Mouse (Mus musculus): ENCODE data around the gene Hs6st1. TPM values are rescaled to one million over a fixed set of nuclear protein-coding genes. Genes with fewer than 3 reads are reported as not detected.

The Hs6st1 gene
- polyA plus RNA-seq, 1 experiment, result 66.6 TPM

GRCm38 (mm10) chr1:36053566-36053965 lies 14.6 kb upstream of the Hs6st1 start:
- no peaks in the 10 kb centered on the region for H3K36me3 ChIP-seq (ENCODE audit: control insufficient read depth, insufficient read depth)
- H3K4me2 ChIP-seq (ENCODE audit: low read depth), result no peak overlapping the region
- no peak overlapping the region for H3ac ChIP-seq (ENCODE audit: control insufficient read depth, insufficient read length)
- H3K4me3 ChIP-seq, result no peak overlapping the region
- no peaks in the 10 kb centered on the region for H3K79me2 ChIP-seq (ENCODE audit: control insufficient read depth, insufficient read depth)
- TF ChIP-seq MAX (IDR thresholded peaks at IDR 0.05; ENCODE audit: low read depth), result no peak
- no peak for TF ChIP-seq CEBPB (IDR thresholded peaks at IDR 0.05; ENCODE audit: insufficient read depth, poor library complexity, severe bottlenecking)
- TF ChIP-seq TCF3 (IDR thresholded peaks at IDR 0.05; ENCODE audit: insufficient read length, low read depth), result no peak
- no peak for TF ChIP-seq SRF (IDR thresholded peaks at IDR 0.05; ENCODE audit: control insufficient read depth, insufficient read length, low read depth)
- no peak for TF ChIP-seq MYOG (IDR thresholded peaks at IDR 0.05; ENCODE audit: control insufficient read depth in 1 of 3, insufficient read depth in 1 of 3, insufficient read length in 2 of 3, low read depth in 2 of 3)
- TF ChIP-seq E2F4 (IDR thresholded peaks at IDR 0.05; ENCODE audit: insufficient read depth), result no peak
- no peak for TF ChIP-seq TCF12 (IDR thresholded peaks at IDR 0.05; ENCODE audit: insufficient read depth, poor library complexity, severe bottlenecking)
- no peak for TF ChIP-seq REST (IDR thresholded peaks at IDR 0.05; ENCODE audit: insufficient read depth, insufficient read length)
- TF ChIP-seq POLR2AphosphoS2 (IDR thresholded peaks at IDR 0.05; ENCODE audit: insufficient read length, low read depth), result no peak
- TF ChIP-seq MYOD1 (IDR thresholded peaks at IDR 0.05; ENCODE audit: control insufficient read depth in 1 of 3, insufficient read length in 2 of 3, low read depth in 2 of 3), result no peak
- no peak for TF ChIP-seq USF1 (IDR thresholded peaks at IDR 0.05; ENCODE audit: low read depth)
- TF ChIP-seq POLR2A (IDR thresholded peaks at IDR 0.05; ENCODE audit: insufficient read length, low read depth), result no peak
- no peaks in the 10 kb centered on the region for H3K27me3 ChIP-seq (ENCODE audit: control insufficient read depth, insufficient read depth, insufficient read length)

GRCm38 (mm10) chr1:36054182-36054966 lies 13.8 kb upstream of the Hs6st1 start:
- Histone ChIP-seq H3K4me2 (ENCODE audit: low read depth) (no peak overlapping the region), H3K36me3 (ENCODE audit: control insufficient read depth, insufficient read depth) (no peaks in the 10 kb centered on the region), H3ac (ENCODE audit: control insufficient read depth, insufficient read length) (no peak overlapping the region), H3K4me3 (no peak overlapping the region), H3K79me2 (ENCODE audit: control insufficient read depth, insufficient read depth) (no peaks in the 10 kb centered on the region), H3K27me3 (ENCODE audit: control insufficient read depth, insufficient read depth, insufficient read length) (no peaks in the 10 kb centered on the region)
- TF ChIP-seq MYOD1 (IDR thresholded peaks at IDR 0.05; ENCODE audit: control insufficient read depth in 1 of 3, insufficient read length in 2 of 3, low read depth in 2 of 3) (no peak), POLR2AphosphoS2 (IDR thresholded peaks at IDR 0.05; ENCODE audit: insufficient read length, low read depth) (no peak), MYOG (IDR thresholded peaks at IDR 0.05; ENCODE audit: control insufficient read depth in 1 of 3, insufficient read depth in 1 of 3, insufficient read length in 2 of 3, low read depth in 2 of 3) (no peak), POLR2A (IDR thresholded peaks at IDR 0.05; ENCODE audit: insufficient read length, low read depth) (no peak), CEBPB (IDR thresholded peaks at IDR 0.05; ENCODE audit: insufficient read depth, poor library complexity, severe bottlenecking) (no peak), TCF3 (IDR thresholded peaks at IDR 0.05; ENCODE audit: insufficient read length, low read depth) (no peak), USF1 (IDR thresholded peaks at IDR 0.05; ENCODE audit: low read depth) (no peak), E2F4 (IDR thresholded peaks at IDR 0.05; ENCODE audit: insufficient read depth) (no peak), SRF (IDR thresholded peaks at IDR 0.05; ENCODE audit: control insufficient read depth, insufficient read length, low read depth) (no peak), MAX (IDR thresholded peaks at IDR 0.05; ENCODE audit: low read depth) (no peak), TCF12 (IDR thresholded peaks at IDR 0.05; ENCODE audit: insufficient read depth, poor library complexity, severe bottlenecking) (no peak), REST (IDR thresholded peaks at IDR 0.05; ENCODE audit: insufficient read depth, insufficient read length) (no peak)

DNA sequence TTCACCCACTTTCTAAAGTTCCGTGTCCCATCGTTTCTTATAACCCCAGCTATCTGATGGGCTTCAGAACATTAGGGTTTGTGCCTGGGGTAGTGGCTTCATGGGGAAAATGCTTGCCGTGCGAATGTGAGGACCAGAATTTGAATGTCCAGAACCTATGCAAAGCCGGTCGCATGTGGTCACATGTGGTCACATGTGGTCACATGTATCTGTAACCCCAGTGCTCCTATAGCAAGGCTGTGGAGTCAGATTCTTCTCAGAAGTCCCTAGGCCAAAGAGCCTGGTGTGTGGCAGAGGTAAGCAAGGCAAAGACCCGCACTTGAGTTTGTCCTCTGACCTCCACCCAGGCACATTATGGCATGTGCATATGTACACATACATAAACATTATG lies 13.2 kb upstream of the Hs6st1 start:
- H3K79me2 ChIP-seq (ENCODE audit: control insufficient read depth, insufficient read depth), result no peaks in the 10 kb centered on the region
- no peaks in the 10 kb centered on the region for H3K36me3 ChIP-seq (ENCODE audit: control insufficient read depth, insufficient read depth)
- H3ac ChIP-seq (ENCODE audit: control insufficient read depth, insufficient read length), result no peak overlapping the region
- TF ChIP-seq MAX (IDR thresholded peaks at IDR 0.05; ENCODE audit: low read depth) (no peak), E2F4 (IDR thresholded peaks at IDR 0.05; ENCODE audit: insufficient read depth) (no peak), POLR2A (IDR thresholded peaks at IDR 0.05; ENCODE audit: insufficient read length, low read depth) (no peak), REST (IDR thresholded peaks at IDR 0.05; ENCODE audit: insufficient read depth, insufficient read length) (no peak), USF1 (IDR thresholded peaks at IDR 0.05; ENCODE audit: low read depth) (no peak), TCF3 (IDR thresholded peaks at IDR 0.05; ENCODE audit: insufficient read length, low read depth) (no peak), MYOG (IDR thresholded peaks at IDR 0.05; ENCODE audit: control insufficient read depth in 1 of 3, insufficient read depth in 1 of 3, insufficient read length in 2 of 3, low read depth in 2 of 3) (no peak), SRF (IDR thresholded peaks at IDR 0.05; ENCODE audit: control insufficient read depth, insufficient read length, low read depth) (no peak), MYOD1 (IDR thresholded peaks at IDR 0.05; ENCODE audit: control insufficient read depth in 1 of 3, insufficient read length in 2 of 3, low read depth in 2 of 3) (no peak), CEBPB (IDR thresholded peaks at IDR 0.05; ENCODE audit: insufficient read depth, poor library complexity, severe bottlenecking) (no peak), POLR2AphosphoS2 (IDR thresholded peaks at IDR 0.05; ENCODE audit: insufficient read length, low read depth) (no peak), TCF12 (IDR thresholded peaks at IDR 0.05; ENCODE audit: insufficient read depth, poor library complexity, severe bottlenecking) (no peak)
- no peaks in the 10 kb centered on the region for H3K27me3 ChIP-seq (ENCODE audit: control insufficient read depth, insufficient read depth, insufficient read length)
- H3K4me2 ChIP-seq (ENCODE audit: low read depth), result no peak overlapping the region
- H3K4me3 ChIP-seq, result no peak overlapping the region

DNA sequence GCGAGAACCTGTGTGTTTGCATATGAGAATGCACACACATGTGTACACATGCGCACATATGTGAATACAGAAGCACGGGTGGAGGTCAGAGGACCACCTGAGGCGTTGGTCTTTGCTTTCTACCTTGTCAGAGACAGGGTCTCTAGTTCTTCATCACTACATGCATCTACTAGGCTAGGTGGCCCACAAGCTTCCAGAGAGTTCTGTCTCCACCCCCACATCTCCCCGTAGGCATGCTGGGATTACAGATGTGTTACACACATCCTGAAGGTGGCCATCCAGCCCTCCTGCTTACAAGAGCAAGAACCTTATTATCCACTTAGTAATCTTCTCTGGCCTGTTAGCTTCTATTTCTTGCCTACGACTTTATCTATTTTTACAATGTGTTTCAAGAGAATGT lies 8.8 kb upstream of the Hs6st1 start:
- no peak overlapping the region for H3ac ChIP-seq (ENCODE audit: control insufficient read depth, insufficient read length)
- TF ChIP-seq SRF (IDR thresholded peaks at IDR 0.05; ENCODE audit: control insufficient read depth, insufficient read length, low read depth) (no peak), TCF3 (IDR thresholded peaks at IDR 0.05; ENCODE audit: insufficient read length, low read depth) (no peak), MAX (IDR thresholded peaks at IDR 0.05; ENCODE audit: low read depth) (no peak), POLR2AphosphoS2 (IDR thresholded peaks at IDR 0.05; ENCODE audit: insufficient read length, low read depth) (no peak), TCF12 (IDR thresholded peaks at IDR 0.05; ENCODE audit: insufficient read depth, poor library complexity, severe bottlenecking) (no peak), MYOD1 (IDR thresholded peaks at IDR 0.05; ENCODE audit: control insufficient read depth in 1 of 3, insufficient read length in 2 of 3, low read depth in 2 of 3) (no peak), POLR2A (IDR thresholded peaks at IDR 0.05; ENCODE audit: insufficient read length, low read depth) (no peak), CEBPB (IDR thresholded peaks at IDR 0.05; ENCODE audit: insufficient read depth, poor library complexity, severe bottlenecking) (no peak), USF1 (IDR thresholded peaks at IDR 0.05; ENCODE audit: low read depth) (no peak), REST (IDR thresholded peaks at IDR 0.05; ENCODE audit: insufficient read depth, insufficient read length) (no peak), MYOG (IDR thresholded peaks at IDR 0.05; ENCODE audit: control insufficient read depth in 1 of 3, insufficient read depth in 1 of 3, insufficient read length in 2 of 3, low read depth in 2 of 3) (no peak), E2F4 (IDR thresholded peaks at IDR 0.05; ENCODE audit: insufficient read depth) (no peak)
- no peaks in the 10 kb centered on the region for H3K79me2 ChIP-seq (ENCODE audit: control insufficient read depth, insufficient read depth)
- H3K27me3 ChIP-seq (ENCODE audit: control insufficient read depth, insufficient read depth, insufficient read length), result no peaks in the 10 kb centered on the region
- H3K36me3 ChIP-seq (ENCODE audit: control insufficient read depth, insufficient read depth), result no peaks in the 10 kb centered on the region
- no peak overlapping the region for H3K4me3 ChIP-seq
- no peak overlapping the region for H3K4me2 ChIP-seq (ENCODE audit: low read depth)

Data from myocyte (in vitro differentiated cells).